Mouse (Mus musculus): ENCODE data around the gene Pdpk1. TPM values are rescaled to one million over a fixed set of nuclear protein-coding genes. Genes with fewer than 3 reads are reported as not detected.
A peak's percentile ranks its signal among the peaks of the same experiment; 100 is the strongest.

Pdpk1 gene
- polyA plus RNA-seq, 1 experiment from 2014 or later = 71.3 TPM

- no peak for DNase-seq (ENCODE audit: low spot score)
- no peak for ATAC-seq (ENCODE audit: low FRiP score)
- Histone ChIP-seq H3K4me1 (replicated peaks; ENCODE audit: control insufficient read depth, insufficient read depth, low read length) (peaks cover 17% of the 10 kb centered on the region), H3K4me3 (replicated peaks; ENCODE audit: low read length) (no peak overlapping the region), H3K36me3 (replicated peaks; ENCODE audit: control insufficient read depth, insufficient read depth) (0 out of 2 replicates have a peak, but pooled peaks cover 4% of the 10 kb centered on the region), H3K4me2 (replicated peaks) (no peak overlapping the region), H3K27me3 (ENCODE audit: control insufficient read depth, insufficient read depth, low read length) (no peaks in the 10 kb centered on the region), H3K9ac (no peak overlapping the region), H3K9me3 (ENCODE audit: control insufficient read depth, low read length) (no peaks in the 10 kb centered on the region), H3K27ac (no peak overlapping the region)
- 86% methylated on average over 5 of the region's 5 CpGs for WGBS
These were observed 82.5 kb downstream of the Pdpk1 start for GRCm38 (mm10) chr17:24068271-24068670.

GRCm38 (mm10) chr17:24062459-24063155 lies 88.1 kb downstream of the Pdpk1 start:
- Histone ChIP-seq H3K4me1 (replicated peaks; ENCODE audit: control insufficient read depth, insufficient read depth, low read length) (no peaks in the 10 kb centered on the region), H3K9me3 (ENCODE audit: control insufficient read depth, low read length) (no peaks in the 10 kb centered on the region), H3K36me3 (replicated peaks; ENCODE audit: control insufficient read depth, insufficient read depth) (peaks cover 33% of the 10 kb centered on the region), H3K9ac (no peak overlapping the region), H3K4me2 (replicated peaks) (no peak overlapping the region), H3K4me3 (replicated peaks; ENCODE audit: low read length) (no peak overlapping the region), H3K27ac (no peak overlapping the region), H3K27me3 (ENCODE audit: control insufficient read depth, insufficient read depth, low read length) (no peaks in the 10 kb centered on the region)
- ATAC-seq (ENCODE audit: low FRiP score) (0 out of 2 replicates have a peak, but pooled peaks have one; percentile 14), DNase-seq (ENCODE audit: low spot score) (no peak)
- 76% methylated on average over 4 of the region's 4 CpGs for WGBS

GRCm38 (mm10) chr17:24057730-24058245 lies 92.9 kb downstream of the Pdpk1 start:
- Histone ChIP-seq H3K4me2 (replicated peaks) (no peak overlapping the region), H3K4me3 (replicated peaks; ENCODE audit: low read length) (no peak overlapping the region), H3K27ac (no peak overlapping the region), H3K4me1 (replicated peaks; ENCODE audit: control insufficient read depth, insufficient read depth, low read length) (no peaks in the 10 kb centered on the region), H3K36me3 (replicated peaks; ENCODE audit: control insufficient read depth, insufficient read depth) (peaks cover 75% of the 10 kb centered on the region), H3K27me3 (ENCODE audit: control insufficient read depth, insufficient read depth, low read length) (no peaks in the 10 kb centered on the region), H3K9me3 (ENCODE audit: control insufficient read depth, low read length) (no peaks in the 10 kb centered on the region), H3K9ac (no peak overlapping the region)
- no peak for ATAC-seq (ENCODE audit: low FRiP score)
- DNase-seq (ENCODE audit: low spot score) = no peak
- WGBS = 91% methylated on average over 5 of the region's 5 CpGs

GRCm38 (mm10) chr17:24056636-24057625 lies 93.8 kb downstream of the Pdpk1 start:
- Histone ChIP-seq H3K27ac (no peak overlapping the region), H3K9me3 (ENCODE audit: control insufficient read depth, low read length) (no peaks in the 10 kb centered on the region), H3K27me3 (ENCODE audit: control insufficient read depth, insufficient read depth, low read length) (no peaks in the 10 kb centered on the region), H3K4me2 (replicated peaks) (no peak overlapping the region), H3K36me3 (replicated peaks; ENCODE audit: control insufficient read depth, insufficient read depth) (peaks cover 84% of the 10 kb centered on the region), H3K4me1 (replicated peaks; ENCODE audit: control insufficient read depth, insufficient read depth, low read length) (no peaks in the 10 kb centered on the region), H3K9ac (no peak overlapping the region), H3K4me3 (replicated peaks; ENCODE audit: low read length) (no peak overlapping the region)
- WGBS = 95% methylated on average over 14 of the region's 14 CpGs
- ATAC-seq (ENCODE audit: low FRiP score) (no peak), DNase-seq (ENCODE audit: low spot score) (no peak)

- Histone ChIP-seq H3K9ac (no peak overlapping the region), H3K36me3 (replicated peaks; ENCODE audit: control insufficient read depth, insufficient read depth) (peaks cover 64% of the 10 kb centered on the region), H3K4me1 (replicated peaks; ENCODE audit: control insufficient read depth, insufficient read depth, low read length) (no peaks in the 10 kb centered on the region), H3K27me3 (ENCODE audit: control insufficient read depth, insufficient read depth, low read length) (no peaks in the 10 kb centered on the region), H3K9me3 (ENCODE audit: control insufficient read depth, low read length) (no peaks in the 10 kb centered on the region), H3K4me3 (replicated peaks; ENCODE audit: low read length) (no peak overlapping the region), H3K4me2 (replicated peaks) (no peak overlapping the region), H3K27ac (no peak overlapping the region)
- no peak for DNase-seq (ENCODE audit: low spot score)
- ATAC-seq (ENCODE audit: low FRiP score) = no peak
- 92% methylated on average over 8 of the region's 8 CpGs for WGBS
These were observed 101.7 kb downstream of the Pdpk1 start for GRCm38 (mm10) chr17:24049008-24049407.

- no peak for DNase-seq (ENCODE audit: low spot score)
- no peak for ATAC-seq (ENCODE audit: low FRiP score)
- H3K36me3 ChIP-seq (replicated peaks; ENCODE audit: control insufficient read depth, insufficient read depth) = peaks cover 54% of the 10 kb centered on the region
- H3K27me3 ChIP-seq (ENCODE audit: control insufficient read depth, insufficient read depth, low read length) = no peaks in the 10 kb centered on the region
- no peak overlapping the region for H3K4me2 ChIP-seq (replicated peaks)
- 97% methylated on average over 5 of the region's 5 CpGs for WGBS
- H3K27ac ChIP-seq = no peak overlapping the region
- no peaks in the 10 kb centered on the region for H3K9me3 ChIP-seq (ENCODE audit: control insufficient read depth, low read length)
- H3K4me1 ChIP-seq (replicated peaks; ENCODE audit: control insufficient read depth, insufficient read depth, low read length) = no peaks in the 10 kb centered on the region
- H3K4me3 ChIP-seq (replicated peaks; ENCODE audit: low read length) = no peak overlapping the region
- H3K9ac ChIP-seq = no peak overlapping the region
These were observed 102.7 kb downstream of the Pdpk1 start for GRCm38 (mm10) chr17:24048053-24048452.

- Histone ChIP-seq H3K4me2 (replicated peaks) (no peak overlapping the region), H3K4me3 (replicated peaks; ENCODE audit: low read length) (no peak overlapping the region), H3K4me1 (replicated peaks; ENCODE audit: control insufficient read depth, insufficient read depth, low read length) (no peaks in the 10 kb centered on the region), H3K9me3 (ENCODE audit: control insufficient read depth, low read length) (no peaks in the 10 kb centered on the region), H3K27ac (no peak overlapping the region), H3K27me3 (ENCODE audit: control insufficient read depth, insufficient read depth, low read length) (no peaks in the 10 kb centered on the region), H3K9ac (no peak overlapping the region), H3K36me3 (replicated peaks; ENCODE audit: control insufficient read depth, insufficient read depth) (peaks cover 36% of the 10 kb centered on the region)
- DNase-seq (ENCODE audit: low spot score) (no peak), ATAC-seq (ENCODE audit: low FRiP score) (no peak)
- 50% methylated on average over 5 of the region's 5 CpGs for WGBS
These were observed 104.7 kb downstream of the Pdpk1 start for GRCm38 (mm10) chr17:24046026-24046425.

GRCm38 (mm10) chr17:24045608-24046007 lies 105.1 kb downstream of the Pdpk1 start:
- H3K27me3 ChIP-seq (ENCODE audit: control insufficient read depth, insufficient read depth, low read length) = no peaks in the 10 kb centered on the region
- H3K36me3 ChIP-seq (replicated peaks; ENCODE audit: control insufficient read depth, insufficient read depth) = peaks cover 32% of the 10 kb centered on the region
- DNase-seq (ENCODE audit: low spot score) (no peak), ATAC-seq (ENCODE audit: low FRiP score) (no peak)
- H3K4me2 ChIP-seq (replicated peaks) = no peak overlapping the region
- H3K4me3 ChIP-seq (replicated peaks; ENCODE audit: low read length) = no peak overlapping the region
- no peaks in the 10 kb centered on the region for H3K9me3 ChIP-seq (ENCODE audit: control insufficient read depth, low read length)
- no peak overlapping the region for H3K27ac ChIP-seq
- no peak overlapping the region for H3K9ac ChIP-seq
- WGBS = 82% methylated on average over 10 of the region's 10 CpGs
- H3K4me1 ChIP-seq (replicated peaks; ENCODE audit: control insufficient read depth, insufficient read depth, low read length) = no peaks in the 10 kb centered on the region

GRCm38 (mm10) chr17:24044482-24044881 lies 106.2 kb downstream of the Pdpk1 start:
- H3K9me3 ChIP-seq (ENCODE audit: control insufficient read depth, low read length) = no peaks in the 10 kb centered on the region
- 68% methylated on average over 5 of the region's 5 CpGs for WGBS
- no peak overlapping the region for H3K9ac ChIP-seq
- H3K4me3 ChIP-seq (replicated peaks; ENCODE audit: low read length) = no peak overlapping the region
- no peak for ATAC-seq (ENCODE audit: low FRiP score)
- H3K4me2 ChIP-seq (replicated peaks) = no peak overlapping the region
- H3K27me3 ChIP-seq (ENCODE audit: control insufficient read depth, insufficient read depth, low read length) = no peaks in the 10 kb centered on the region
- no peak for DNase-seq (ENCODE audit: low spot score)
- H3K27ac ChIP-seq = no peak overlapping the region
- H3K4me1 ChIP-seq (replicated peaks; ENCODE audit: control insufficient read depth, insufficient read depth, low read length) = no peaks in the 10 kb centered on the region
- H3K36me3 ChIP-seq (replicated peaks; ENCODE audit: control insufficient read depth, insufficient read depth) = peaks cover 26% of the 10 kb centered on the region

All from hindbrain, embryonic 14.5 days (tissue).